Mouse (Mus musculus) CH12.LX (cell line): ENCODE measurements at regions not wholly inside any gene's neighbourhood (a gene's known extent, or its start where the extent isn't known, plus 50 kb on each side); places are given as distances from the start of the nearest gene placed in this dataset.

ENCODE experiments used
- DNase-seq: peaks from one replicate; pipeline ENCODE4 v3.0.0-alpha.2; 2013; ENCODE audit errors: extremely low read depth
- H3K27ac ChIP-seq: 2 replicates; pipeline ENCODE4 v1.5.1; 2012; ENCODE audit warnings: low read depth, mild to moderate bottlenecking, control low read depth, moderate library complexity; ENCODE audit not compliant: insufficient read depth
- H3K27me3 ChIP-seq: replicated peaks from 2 replicates; pipeline ENCODE3; 2012; ENCODE audit warnings: inconsistent platforms
- H3K36me3 ChIP-seq, 2 experiments: replicated peaks in 1 of 2; 2 replicates each; pipeline versions ENCODE3 to v1.6.1; 2012; ENCODE audit warnings: inconsistent platforms in 1 of 2, low read length in 1 of 2, mild to moderate bottlenecking in 1 of 2, mixed read lengths in 1 of 2, moderate library complexity in 1 of 2; ENCODE audit not compliant: control insufficient read depth in 1 of 2, insufficient read depth in 1 of 2
- H3K4me1 ChIP-seq, 2 experiments: 2 replicates each; pipeline ENCODE4 v1.6.1; 2012; ENCODE audit warnings: inconsistent platforms in 1 of 2, moderate library complexity in 1 of 2; ENCODE audit not compliant: insufficient read depth in 2 of 2, control insufficient read depth in 1 of 2
- H3K4me2 ChIP-seq: 2 replicates; pipeline ENCODE4 v1.6.1; 2012; ENCODE audit warnings: low read depth, mild to moderate bottlenecking, control low read depth; ENCODE audit not compliant: poor library complexity, insufficient read depth, severe bottlenecking
- H3K4me3 ChIP-seq, 3 experiments: fragments of 150-350 bp in 1 of 3; sonication (generic) in 1 of 3; replicated peaks in 1 of 3; 2 replicates each; pipeline versions ENCODE3 to v1.5.1; 2011 to 2012; ENCODE audit warnings: low read depth in 2 of 3, low read length in 2 of 3, mild to moderate bottlenecking in 2 of 3, moderate library complexity in 2 of 3, control low read depth in 1 of 3, improper control_type of control experiment in 1 of 3, inconsistent platforms in 1 of 3, mixed read lengths in 1 of 3; ENCODE audit not compliant: poor library complexity in 1 of 3
- H3K79me2 ChIP-seq: replicated peaks from 2 replicates; pipeline ENCODE4 v1.6.1; 2012; ENCODE audit warnings: mild to moderate bottlenecking, moderate library complexity; ENCODE audit not compliant: control insufficient read depth, poor library complexity, insufficient read depth, severe bottlenecking; ENCODE audit errors: extremely low read depth
- H3K9ac ChIP-seq: 2 replicates; pipeline ENCODE4 v1.6.1; 2012; ENCODE audit warnings: low read depth, mild to moderate bottlenecking, control low read depth, moderate library complexity; ENCODE audit not compliant: insufficient read depth
- H3K9me3 ChIP-seq: replicated peaks from 2 replicates; pipeline ENCODE3; 2012; ENCODE audit warnings: low read length, inconsistent platforms, mixed read lengths
- ELF1 ChIP-seq: IDR thresholded peaks from 2 replicates; pipeline ENCODE4 v1.6.1; 2014; ENCODE audit warnings: low read depth, mild to moderate bottlenecking, inconsistent platforms, low read length, improper control_type of control experiment
- EP300 ChIP-seq: IDR thresholded peaks from 2 replicates; pipeline ENCODE4 v1.6.1; 2011; ENCODE audit warnings: low read length, improper control_type of control experiment
- ETS1 ChIP-seq: conservative IDR thresholded peaks from 2 replicates; pipeline ENCODE4 v1.6.1; 2012; ENCODE audit warnings: low read depth, mild to moderate bottlenecking, inconsistent platforms, low read length, improper control_type of control experiment, moderate library complexity
- HCFC1 ChIP-seq: IDR thresholded peaks from 2 replicates; pipeline ENCODE4 v1.6.1; 2012; ENCODE audit warnings: low read depth, mild to moderate bottlenecking, inconsistent platforms, low read length, improper control_type of control experiment
- JUN ChIP-seq: IDR thresholded peaks from 2 replicates; pipeline ENCODE4 v1.6.1; 2011; ENCODE audit warnings: low read depth, mild to moderate bottlenecking, low read length, improper control_type of control experiment, moderate library complexity; ENCODE audit not compliant: insufficient read depth
- KAT2A ChIP-seq: IDR thresholded peaks from 2 replicates; pipeline ENCODE4 v1.6.1; 2012; ENCODE audit warnings: low read length, improper control_type of control experiment, inconsistent platforms; ENCODE audit not compliant: insufficient replicate concordance
- MAFK ChIP-seq: IDR thresholded peaks from 2 replicates; pipeline ENCODE4 v1.6.1; 2011; ENCODE audit warnings: low read length, improper control_type of control experiment; ENCODE audit not compliant: insufficient replicate concordance
- MEF2A ChIP-seq: IDR thresholded peaks from 2 replicates; pipeline ENCODE4 v1.6.1; 2014; ENCODE audit warnings: low read depth, mild to moderate bottlenecking, inconsistent platforms, low read length, improper control_type of control experiment, borderline replicate concordance
- NRF1 ChIP-seq: IDR thresholded peaks from 2 replicates; pipeline ENCODE4 v1.6.1; 2014; ENCODE audit warnings: low read depth, mild to moderate bottlenecking, inconsistent platforms, low read length, improper control_type of control experiment, moderate library complexity
- POLR2A ChIP-seq: IDR thresholded peaks from 2 replicates; pipeline ENCODE4 v1.6.1; 2011; ENCODE audit warnings: low read depth, mild to moderate bottlenecking, improper control_type of control experiment, low read length
- POLR2AphosphoS2 ChIP-seq: IDR thresholded peaks from 2 replicates; pipeline ENCODE4 v1.6.1; 2011; ENCODE audit warnings: low read depth, low read length, improper control_type of control experiment
- RAD21 ChIP-seq: IDR thresholded peaks from 2 replicates; pipeline ENCODE4 v1.6.1; 2011; ENCODE audit warnings: low read depth, mild to moderate bottlenecking, low read length, improper control_type of control experiment, moderate library complexity
- RCOR1 ChIP-seq: conservative IDR thresholded peaks from 2 replicates; pipeline ENCODE4 v1.6.1; 2012; ENCODE audit warnings: low read depth, mild to moderate bottlenecking, inconsistent platforms, low read length, improper control_type of control experiment
- SIN3A ChIP-seq: IDR thresholded peaks from 2 replicates; pipeline ENCODE4 v1.6.1; 2012; ENCODE audit warnings: low read length, improper control_type of control experiment, inconsistent platforms
- TBP ChIP-seq: conservative IDR thresholded peaks from 2 replicates; pipeline ENCODE4 v1.6.1; 2011; ENCODE audit warnings: low read depth, low read length, improper control_type of control experiment
- UBTF ChIP-seq: IDR thresholded peaks from 2 replicates; pipeline ENCODE4 v1.6.1; 2012; ENCODE audit warnings: low read depth, mild to moderate bottlenecking, inconsistent platforms, low read length, improper control_type of control experiment, moderate library complexity
- USF2 ChIP-seq: conservative IDR thresholded peaks from 2 replicates; pipeline ENCODE4 v1.6.1; 2011; ENCODE audit warnings: low read depth, low read length, improper control_type of control experiment
- ZC3H11A ChIP-seq: IDR thresholded peaks from 2 replicates; pipeline ENCODE4 v1.6.1; 2012; ENCODE audit warnings: low read depth, mild to moderate bottlenecking, inconsistent platforms, low read length, improper control_type of control experiment
- ZMIZ1 ChIP-seq: IDR thresholded peaks from 2 replicates; pipeline ENCODE4 v1.6.1; 2012; ENCODE audit warnings: low read depth, mild to moderate bottlenecking, inconsistent platforms, low read length, improper control_type of control experiment
- dilution Hi-C: fragments of 300-500 bp; cut with MboI; formaldehyde crosslinking; loops from 2 replicates; pipeline ENCODE4 v1.14.3; 2020; ENCODE audit warnings: low sequenced_read_pairs; ENCODE audit not compliant: extremely low pct_unique_long_range_greater_than_20kb, extremely low pct_ligation_motif_present
- in situ Hi-C: fragments of 300-500 bp; cut with MboI; formaldehyde crosslinking; loops from 3 replicates; pipeline ENCODE4 v1.14.3; 2019; ENCODE audit warnings: low sequenced_read_pairs, low pct_ligation_motif_present, low pct_unique_long_range_greater_than_20kb, mixed read lengths

DNA sequence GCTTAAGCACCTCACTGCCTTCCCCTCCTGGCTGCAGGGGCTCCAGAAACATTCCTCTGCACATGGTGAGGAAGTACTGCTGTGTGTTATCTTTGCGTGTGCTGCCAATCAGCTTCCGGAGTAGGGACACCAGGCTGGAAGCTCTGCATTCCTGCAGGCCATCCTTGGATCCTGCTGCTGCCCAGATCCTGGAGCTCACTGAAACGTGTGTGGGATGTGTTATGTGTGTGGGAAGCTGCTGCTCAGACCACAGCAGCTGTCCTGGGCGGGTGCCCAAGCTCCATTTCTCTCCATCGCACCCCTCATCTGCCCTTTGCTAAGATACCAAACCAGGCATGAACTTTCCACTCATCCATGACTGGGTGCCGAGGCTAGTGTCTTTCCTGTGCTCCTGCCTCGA, 129.5 kb upstream of the Lrfn2 start:
- no peak overlapping the region for H3K27ac ChIP-seq
- peaks cover 93% of the 10 kb centered on the region for H3K9me3 ChIP-seq
- no peak overlapping the region for H3K9ac ChIP-seq
- no peak for DNase-seq
- no peaks in the 10 kb centered on the region for H3K4me1 ChIP-seq
- dilution Hi-C loops (no loop called here), in situ Hi-C loops (no loop called here)
- no peaks in the 10 kb centered on the region for H3K36me3 ChIP-seq
- H3K4me3 ChIP-seq: no peak overlapping the region
- H3K4me2 ChIP-seq: no peak overlapping the region
- no peaks in the 10 kb centered on the region for H3K79me2 ChIP-seq
- no peaks in the 10 kb centered on the region for H3K27me3 ChIP-seq
- TF ChIP-seq POLR2AphosphoS2 (no peak), RCOR1 (no peak), USF2 (no peak), JUN (no peak)

DNA sequence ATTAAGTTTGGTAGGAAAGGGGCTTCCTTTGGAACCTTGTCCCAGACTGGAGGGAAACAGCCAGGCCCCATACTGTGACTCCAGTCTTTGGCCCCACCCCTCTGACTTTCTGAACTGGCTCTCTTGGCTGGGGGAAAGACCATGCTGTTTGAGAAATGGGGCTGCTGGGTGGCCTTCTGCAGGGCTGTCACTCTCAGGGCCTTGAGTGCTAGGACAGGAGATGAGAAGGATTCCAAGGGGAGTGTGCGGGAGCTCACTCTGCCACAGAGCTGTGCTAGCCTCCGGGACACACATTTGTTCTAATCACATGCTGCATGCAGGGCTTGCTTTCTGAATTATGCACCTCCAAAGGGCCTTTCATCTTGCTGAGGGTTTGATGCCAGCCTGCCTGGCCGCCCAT, 124.3 kb upstream of the Lrfn2 start:
- Histone ChIP-seq H3K27ac (no peak overlapping the region), H3K4me3 (no peak overlapping the region), H3K9ac (no peak overlapping the region), H3K9me3 (peaks cover 88% of the 10 kb centered on the region), H3K4me1 (no peaks in the 10 kb centered on the region), H3K79me2 (no peaks in the 10 kb centered on the region), H3K27me3 (no peaks in the 10 kb centered on the region), H3K36me3 (no peaks in the 10 kb centered on the region), H3K4me2 (no peak overlapping the region)
- no peak for TF ChIP-seq ETS1
- TF ChIP-seq ELF1: no peak
- TF ChIP-seq TBP: no peak
- TF ChIP-seq SIN3A: no peak
- TF ChIP-seq MAFK: no peak
- no peak for TF ChIP-seq KAT2A
- no peak for TF ChIP-seq ZMIZ1
- TF ChIP-seq EP300: no peak
- no peak for TF ChIP-seq RAD21
- no peak for TF ChIP-seq POLR2A
- TF ChIP-seq UBTF: no peak
- no peak for TF ChIP-seq MEF2A
- TF ChIP-seq NRF1: no peak
- TF ChIP-seq RCOR1: no peak
- TF ChIP-seq ZC3H11A: no peak
- no peak for TF ChIP-seq JUN
- no peak for TF ChIP-seq HCFC1
- in situ Hi-C loops (no loop called here), dilution Hi-C loops (no loop called here)
- DNase-seq: no peak
